Mouse (Mus musculus): ENCODE data around the gene Apon. TPM values are rescaled to one million over a fixed set of nuclear protein-coding genes. Genes with fewer than 3 reads are reported as not detected.

The Apon gene
- total RNA-seq, 2 experiments from 2014 or later, result not detected

Other genes with a start within 250 kb of the Apon start
- gene Hsd17b6, start 246.5 kb upstream of the Apon start, total RNA-seq (2021), result not detected
- 1 to 10 TPM; 1.5 to 2.2 TPM for gene Prim1, start 238.9 kb upstream of the Apon start, total RNA-seq (2021)
- gene Naca, start 218.5 kb upstream of the Apon start, total RNA-seq (2021), result 100 to 1,000 TPM; 462 to 532 TPM
- 100 to 1,000 TPM; 104 to 110 TPM for gene Ptges3, start 195.1 kb upstream of the Apon start, total RNA-seq (2021)
- 1,000 to 10,000 TPM; 8,639 to 9,190 TPM for gene Atp5b, start 170.8 kb upstream of the Apon start, total RNA-seq (2021)
- 10 to 100 TPM; 19.0 to 20.3 TPM for gene Baz2a, start 162.5 kb upstream of the Apon start, total RNA-seq (2021)
- gene Rbms2, start 73.8 kb upstream of the Apon start, total RNA-seq (2021), result 100 to 1,000 TPM in 1 of 2 experiments, 10 to 100 TPM in 1; 78.1 to 100 TPM
- gene Gls2, start 59.6 kb upstream of the Apon start, total RNA-seq (2021), result 1 to 10 TPM in 1 of 2 experiments, under 1 TPM in 1; 0.25 to 1.4 TPM
- gene Spryd4, start 42.3 kb upstream of the Apon start, total RNA-seq (2021), result 10 to 100 TPM; 37.9 to 45.9 TPM
- not detected for gene Mip, start 28.3 kb upstream of the Apon start, total RNA-seq (2021)
- gene Timeless, start 22.0 kb upstream of the Apon start, total RNA-seq (2021), result 1 to 10 TPM; 6.0 to 7.3 TPM
- not detected for gene Apof, start 14.6 kb downstream of the Apon start, total RNA-seq (2021)
- 10 to 100 TPM in 1 of 2 experiments, 1 to 10 TPM in 1; 8.3 to 11.3 TPM for gene Stat2, start 16.5 kb downstream of the Apon start, total RNA-seq (2021)
- not detected for gene Il23a, start 44.7 kb downstream of the Apon start, total RNA-seq (2021)
- gene Pan2, start 49.2 kb downstream of the Apon start, total RNA-seq (2021), result 1 to 10 TPM; 4.5 to 6.0 TPM
- 10 to 100 TPM; 62.2 to 66.6 TPM for gene Cnpy2, start 68.4 kb downstream of the Apon start, total RNA-seq (2021)
- gene Cs, start 83.6 kb downstream of the Apon start, total RNA-seq (2021), result 1,000 to 10,000 TPM; 1,006 to 1,090 TPM
- 100 to 1,000 TPM; 365 to 392 TPM for gene Coq10a, start 114.9 kb downstream of the Apon start, total RNA-seq (2021)
- gene Ankrd52, start 123.0 kb downstream of the Apon start, total RNA-seq (2021), result 10 to 100 TPM; 38.1 to 40.3 TPM
- not detected for gene Slc39a5, start 147.1 kb downstream of the Apon start, total RNA-seq (2021)
- 10 to 100 TPM; 41.0 to 42.8 TPM for gene Nabp2, start 157.4 kb downstream of the Apon start, total RNA-seq (2021)
- 10 to 100 TPM; 16.6 to 17.2 TPM for gene Rnf41, start 157.6 kb downstream of the Apon start, total RNA-seq (2021)
- 10 to 100 TPM; 75.4 to 75.8 TPM for gene Smarcc2, start 205.2 kb downstream of the Apon start, total RNA-seq (2021)
- 100 to 1,000 TPM; 253 to 273 TPM for gene Myl6, start 240.0 kb downstream of the Apon start, total RNA-seq (2021)
- 1 to 10 TPM; 3.2 to 3.3 TPM for gene Myl6b, start 244.6 kb downstream of the Apon start, total RNA-seq (2021)